ENCODE assay signal across 8 mouse cellular contexts in the genomic region with DNA sequence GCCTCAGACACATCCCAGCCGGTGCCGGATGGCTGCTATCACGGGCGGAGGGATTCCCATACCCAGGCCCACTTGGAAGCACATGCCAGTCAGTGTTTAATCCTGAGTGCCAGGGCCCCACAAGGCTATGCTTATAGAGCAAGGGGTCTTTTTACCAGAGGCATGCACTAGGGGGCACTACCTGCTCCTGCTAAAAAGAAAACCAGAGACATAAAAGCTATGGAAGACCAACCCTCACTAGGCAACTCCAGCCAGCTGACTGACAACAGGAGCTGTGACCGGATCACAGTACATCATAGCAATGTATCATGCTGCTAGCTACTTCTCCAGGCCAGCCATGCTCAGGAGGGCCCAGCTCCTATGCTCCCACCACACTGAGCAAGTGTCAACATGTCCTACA. TPM values are rescaled to one million over a fixed set of nuclear protein-coding genes. Genes with fewer than 3 reads are reported as not detected.
A peak's percentile ranks its signal among the peaks of the same experiment; 100 is the strongest.
DNase-seq lines count a peak whose midpoint lies in the region; ATAC-seq and TF ChIP-seq lines count a peak whose summit lies in the region.

No protein-coding gene starts in this region.

- no peak overlapping the region for H3K27ac ChIP-seq in CH12.LX (ENCODE audit: insufficient read depth, low read depth)
- no peak overlapping the region for H3K27ac ChIP-seq in embryonic facial prominence, embryonic 11.5 days (replicated peaks; ENCODE audit: low read depth, low read length)
- peak overlapping the region; percentile 75 for H3K27ac ChIP-seq in heart, embryonic 12.5 days (ENCODE audit: poor library complexity, severe bottlenecking)
- no peak overlapping the region for H3K27ac ChIP-seq in kidney, embryonic 14.5 days (ENCODE audit: low read depth, low read length)
- no peak overlapping the region for H3K27ac ChIP-seq in lung, embryonic 15.5 days

- no peak for TF ChIP-seq EP300 in CH12.LX (IDR thresholded peaks at IDR 0.05; ENCODE audit: low read length)

- peak; percentile 58 to 82 for TF ChIP-seq CTCF in CH12.LX (conservative IDR thresholded peaks at IDR 0.05 in 1 of 2, IDR thresholded peaks at IDR 0.05 in 1 of 2; ENCODE audit: low read depth in 2 of 2, low read length in 2 of 2)

- peaks cover 0 to 4% of the 10 kb centered on the region in 2 experiments for H3K36me3 ChIP-seq in CH12.LX (replicated peaks in 1 of 2; ENCODE audit: control insufficient read depth in 1 of 2, insufficient read depth in 1 of 2, low read length in 1 of 2)
- no peaks in the 10 kb centered on the region for H3K36me3 ChIP-seq in embryonic facial prominence, embryonic 11.5 days (replicated peaks; ENCODE audit: control insufficient read depth, insufficient read depth, low read depth, low read length)
- H3K36me3 ChIP-seq in heart, embryonic 12.5 days, result no peaks in the 10 kb centered on the region
- H3K36me3 ChIP-seq in kidney, embryonic 14.5 days (ENCODE audit: control insufficient read depth, insufficient read depth, low read length), result no peaks in the 10 kb centered on the region
- no peaks in the 10 kb centered on the region for H3K36me3 ChIP-seq in lung, embryonic 15.5 days

- no peak overlapping the region for H3K4me3 ChIP-seq in CH12.LX (replicated peaks in 1 of 3; ENCODE audit: low read depth in 2 of 3, low read length in 2 of 3, poor library complexity in 1 of 3)
- H3K4me3 ChIP-seq in embryonic facial prominence, embryonic 11.5 days (ENCODE audit: low read depth, low read length), result no peak overlapping the region
- no peak overlapping the region for H3K4me3 ChIP-seq in heart, embryonic 12.5 days
- H3K4me3 ChIP-seq in kidney, embryonic 14.5 days (ENCODE audit: low read length), result no peak overlapping the region
- no peak overlapping the region for H3K4me3 ChIP-seq in lung, embryonic 15.5 days

- DNase-seq in CH12.LX (ENCODE audit: extremely low read depth), result peak; percentile 62
- peak; percentile 58 for DNase-seq in adrenal gland, adult 8-10 months
- DNase-seq in embryonic facial prominence, embryonic 11.5 days (ENCODE audit: low spot score), result peak; percentile 75
- peak; percentile 91 for DNase-seq in retina, postnatal 1 day

- in situ Hi-C loops in CH12.LX (cut with MboI; ENCODE audit: low pct_ligation_motif_present, low pct_unique_long_range_greater_than_20kb, low sequenced_read_pairs), result loop anchor here (5.0 kb wide), 1 partner anchor 115 kb away; no protein-coding TSS in a partner anchor

- 67% methylated on average over 5 of the region's 5 CpGs for WGBS in embryonic facial prominence, embryonic 11.5 days
- 40% methylated on average over 5 of the region's 5 CpGs for WGBS in heart, embryonic 12.5 days
- 58% methylated on average over 5 of the region's 5 CpGs for WGBS in kidney, embryonic 14.5 days
- WGBS in lung, embryonic 15.5 days, result 50% methylated on average over 5 of the region's 5 CpGs

- TF ChIP-seq RAD21 in CH12.LX (IDR thresholded peaks at IDR 0.05; ENCODE audit: low read depth, low read length), result peak; percentile 87

- H3K9ac ChIP-seq in CH12.LX (ENCODE audit: insufficient read depth, low read depth), result no peak overlapping the region
- H3K9ac ChIP-seq in embryonic facial prominence, embryonic 11.5 days (replicated peaks; ENCODE audit: low read length), result no peak overlapping the region
- H3K9ac ChIP-seq in heart, embryonic 12.5 days, result no peak overlapping the region
- no peak overlapping the region for H3K9ac ChIP-seq in kidney, embryonic 14.5 days (ENCODE audit: low read depth, low read length)
- H3K9ac ChIP-seq in lung, embryonic 15.5 days, result no peak overlapping the region

- H3K9me3 ChIP-seq in CH12.LX (replicated peaks; ENCODE audit: low read length), result no peaks in the 10 kb centered on the region
- no peaks in the 10 kb centered on the region for H3K9me3 ChIP-seq in embryonic facial prominence, embryonic 11.5 days (replicated peaks; ENCODE audit: control insufficient read depth, low read length)
- no peaks in the 10 kb centered on the region for H3K9me3 ChIP-seq in heart, embryonic 12.5 days (replicated peaks)
- no peaks in the 10 kb centered on the region for H3K9me3 ChIP-seq in kidney, embryonic 14.5 days (ENCODE audit: control insufficient read depth, low read length)
- H3K9me3 ChIP-seq in lung, embryonic 15.5 days, result no peaks in the 10 kb centered on the region

- no peaks in the 10 kb centered on the region; a peak in 2 of 4 replicates for H3K4me1 ChIP-seq in CH12.LX (ENCODE audit: control insufficient read depth in 1 of 2, insufficient read depth in 2 of 2)
- H3K4me1 ChIP-seq in embryonic facial prominence, embryonic 11.5 days (ENCODE audit: control insufficient read depth, insufficient read depth, low read length), result peaks cover 4% of the 10 kb centered on the region
- peaks cover 92% of the 10 kb centered on the region for H3K4me1 ChIP-seq in heart, embryonic 12.5 days (replicated peaks)
- H3K4me1 ChIP-seq in kidney, embryonic 14.5 days (ENCODE audit: control insufficient read depth, insufficient read depth, low read length), result peaks cover 32% of the 10 kb centered on the region
- H3K4me1 ChIP-seq in lung, embryonic 15.5 days, result peaks cover 50% of the 10 kb centered on the region

- no peaks in the 10 kb centered on the region for H3K27me3 ChIP-seq in CH12.LX (replicated peaks)
- no peaks in the 10 kb centered on the region for H3K27me3 ChIP-seq in embryonic facial prominence, embryonic 11.5 days (ENCODE audit: control insufficient read depth, insufficient read depth, low read length)
- H3K27me3 ChIP-seq in heart, embryonic 12.5 days (replicated peaks), result no peaks in the 10 kb centered on the region
- H3K27me3 ChIP-seq in kidney, embryonic 14.5 days (ENCODE audit: control insufficient read depth, insufficient read depth, low read length), result no peaks in the 10 kb centered on the region
- no peaks in the 10 kb centered on the region for H3K27me3 ChIP-seq in lung, embryonic 15.5 days

- TF ChIP-seq POLR2A in CH12.LX (IDR thresholded peaks at IDR 0.05; ENCODE audit: low read depth, low read length), result no peak

- no peaks in the 10 kb centered on the region for H3K79me2 ChIP-seq in CH12.LX (replicated peaks; ENCODE audit: control insufficient read depth, extremely low read depth, insufficient read depth, poor library complexity, severe bottlenecking)

- ATAC-seq in embryonic facial prominence, embryonic 11.5 days (replicated peaks; ENCODE audit: insufficient number of reproducible peaks, low FRiP score, low TSS enrichment, low read depth), result no peak
- no peak for ATAC-seq in heart, embryonic 12.5 days (ENCODE audit: insufficient number of reproducible peaks, low FRiP score)
- peak; percentile 30; the same call in 1 of the 2 replicates for ATAC-seq in kidney, embryonic 14.5 days (ENCODE audit: low FRiP score, low TSS enrichment)
- 0 out of 2 replicates have a peak, but pooled peaks have one; percentile 6 for ATAC-seq in lung, embryonic 15.5 days (ENCODE audit: borderline replicate concordance, extremely low read depth, low FRiP score, low TSS enrichment)
- no peak for ATAC-seq in megakaryocyte, adult 5-6 weeks (ENCODE audit: poor library complexity, severe bottlenecking)

- no peak overlapping the region for H3K4me2 ChIP-seq in CH12.LX (ENCODE audit: insufficient read depth, low read depth, poor library complexity, severe bottlenecking)
- H3K4me2 ChIP-seq in embryonic facial prominence, embryonic 11.5 days (ENCODE audit: low read depth, low read length), result no peak overlapping the region
- H3K4me2 ChIP-seq in heart, embryonic 12.5 days, result peak overlapping the region; percentile 29; the same call in 1 of the 2 replicates
- H3K4me2 ChIP-seq in kidney, embryonic 14.5 days (replicated peaks; ENCODE audit: low read depth, low read length), result no peak overlapping the region
- no peak overlapping the region for H3K4me2 ChIP-seq in lung, embryonic 15.5 days

- dilution Hi-C loops in CH12.LX (cut with MboI; ENCODE audit: extremely low pct_ligation_motif_present, extremely low pct_unique_long_range_greater_than_20kb, low sequenced_read_pairs), result no loop called here

TF ChIP-seq in CH12.LX, 34 proteins besides CTCF, POLR2A, EP300 and RAD21:
- TF ChIP-seq SMC3 (IDR thresholded peaks at IDR 0.05; ENCODE audit: low read depth, low read length) (peak; percentile 81), ZC3H11A (IDR thresholded peaks at IDR 0.05; ENCODE audit: low read depth, low read length) (peak; percentile 23; the same call in 1 of the 2 replicates), ZNF384 (IDR thresholded peaks at IDR 0.05; ENCODE audit: low read depth, low read length) (no peak), JUND (conservative IDR thresholded peaks at IDR 0.05; ENCODE audit: low read depth, low read length) (no peak)
TF ChIP-seq in CH12.LX: peak in this region for 2.

RNA-seq across cellular contexts. Expression of a gene that starts 46.7 kb away (rescaled TPM):
- total RNA-seq in CH12.LX (2012; rRNA removed) (63.2 and 78.0 TPM in 2 replicates), CH12.LX (2014; rRNA removed) (33.5 and 37.2 TPM in 2 replicates)
- polyA plus RNA-seq in CH12.LX (2012; ENCODE audit: insufficient read length, low read depth), result 130 and 166 TPM in 2 replicates
- total RNA-seq in adrenal gland, adult 8-10 months (2022), result 10 to 100 TPM; 46.4 to 72.0 (median 57.1) TPM
- polyA plus RNA-seq in embryonic facial prominence, embryonic 11.5 days (2014; fragmentation: Nextera tagmentation; extraction: Ambion mirVana), result 81.3 and 97.4 TPM in 2 replicates
- polyA plus RNA-seq in heart, embryonic 12.5 days (2016; fragmentation: Nextera tagmentation; extraction: Ambion mirVana), result 69.7 and 78.8 TPM in 2 replicates
- polyA plus RNA-seq in kidney, embryonic 14.5 days (2014; fragmentation: Nextera tagmentation; extraction: Ambion mirVana), result 105 and 114 TPM in 2 replicates
- 105 and 107 TPM in 2 replicates for polyA plus RNA-seq in lung, embryonic 15.5 days (2015; fragmentation: Nextera tagmentation; extraction: Ambion mirVana)
- 45.4 and 53.0 TPM in 2 replicates for total RNA-seq in megakaryocyte, adult 5-6 weeks (2015)
- total RNA-seq in megakaryocyte, adult 5-6 weeks (2017), result 80.5 and 87.7 TPM in 2 replicates

RNA-seq across cellular contexts. Expression of a gene that starts 50.5 kb away (rescaled TPM):
- total RNA-seq in CH12.LX (2012; rRNA removed) (24.9 and 25.5 TPM in 2 replicates), CH12.LX (2014; rRNA removed) (19.3 and 20.0 TPM in 2 replicates)
- polyA plus RNA-seq in CH12.LX (2012; ENCODE audit: insufficient read length, low read depth), result 19.6 and 24.0 TPM in 2 replicates
- total RNA-seq in adrenal gland, adult 8-10 months (2022), result 10 to 100 TPM; 51.2 to 59.3 (median 55.6) TPM
- polyA plus RNA-seq in embryonic facial prominence, embryonic 11.5 days (2014; fragmentation: Nextera tagmentation; extraction: Ambion mirVana), result 9.6 and 10.6 TPM in 2 replicates
- polyA plus RNA-seq in heart, embryonic 12.5 days (2016; fragmentation: Nextera tagmentation; extraction: Ambion mirVana), result 16.1 and 17.0 TPM in 2 replicates
- polyA plus RNA-seq in kidney, embryonic 14.5 days (2014; fragmentation: Nextera tagmentation; extraction: Ambion mirVana), result 12.2 and 15.3 TPM in 2 replicates
- polyA plus RNA-seq in lung, embryonic 15.5 days (2015; fragmentation: Nextera tagmentation; extraction: Ambion mirVana), result 26.5 and 27.6 TPM in 2 replicates
- total RNA-seq in megakaryocyte, adult 5-6 weeks (2015), result 3.4 and 3.6 TPM in 2 replicates
- 2.6 and 6.4 TPM in 2 replicates for total RNA-seq in megakaryocyte, adult 5-6 weeks (2017)

Comparison
In these comparisons a context has a peak if more than half of its experiments do, and no peak if none do; other contexts are left out.
1. ATAC-seq: peak in kidney, embryonic 14.5 days (single experiment) and lung, embryonic 15.5 days (single experiment); none in embryonic facial prominence, embryonic 11.5 days (single experiment), heart, embryonic 12.5 days (single experiment) and megakaryocyte, adult 5-6 weeks (single experiment).
2. Peak in every context shown above with its lines, with median percentiles within 50 percentile points of each other: DNase-seq.